Mouse (Mus musculus): ENCODE data around the gene Fcer1g.

GRCm38 (mm10) chr1:171185655-171186054, 48.5 kb downstream of the Fcer1g start:
- TF ChIP-seq CTCF (IDR thresholded peaks at IDR 0.05; ENCODE audit: low read depth, low read length) (no peak), POLR2A (IDR thresholded peaks at IDR 0.05; ENCODE audit: insufficient read depth, low read length) (no peak)
